Mouse (Mus musculus): ENCODE measurements around the gene Tmod1.

DNA sequence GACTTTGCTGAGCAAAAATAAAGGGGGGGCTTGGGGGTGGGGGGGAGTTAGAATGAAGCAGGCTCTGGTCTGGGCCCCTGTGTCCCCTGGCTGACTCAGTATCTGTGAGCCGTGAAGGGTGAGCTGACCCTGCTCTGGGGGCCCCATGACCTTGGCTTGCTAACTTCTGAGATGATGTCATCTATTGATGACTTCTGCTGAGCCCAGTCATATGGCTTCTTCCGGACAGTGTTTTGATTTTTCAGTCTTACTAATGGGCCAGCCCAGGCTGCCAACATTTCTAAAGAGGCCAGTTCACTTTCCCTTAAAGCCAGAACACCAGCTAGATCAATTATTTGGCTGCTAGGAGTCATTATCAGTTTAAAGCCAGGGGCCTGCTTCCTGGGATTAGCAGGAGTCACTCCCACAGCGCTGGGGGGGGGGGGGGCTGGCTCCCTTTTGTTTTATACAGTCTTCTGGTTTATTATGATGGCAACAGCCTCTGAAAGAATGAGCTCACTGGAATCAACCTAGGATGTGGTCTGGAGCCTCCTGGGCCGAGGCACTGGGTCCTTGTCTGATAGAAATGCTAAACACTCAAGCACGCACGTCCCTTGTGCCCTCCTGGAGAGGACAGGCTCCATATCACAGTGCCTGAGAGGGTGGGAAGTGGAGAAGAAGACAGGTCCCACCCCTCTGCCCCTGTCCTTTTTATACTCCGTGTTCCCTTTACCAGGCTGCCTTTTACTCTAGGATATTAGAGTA is 3.2 kb downstream of the Tmod1 start:
- TF ChIP-seq CTCF (IDR thresholded peaks at IDR 0.05; ENCODE audit: insufficient read depth, low read length) (no peak), POLR2A (IDR thresholded peaks at IDR 0.05; ENCODE audit: borderline replicate concordance, extremely low read depth, low read depth, low read length) (no peak)

Data from lung, adult 2 months (tissue).